In the genomic region with DNA sequence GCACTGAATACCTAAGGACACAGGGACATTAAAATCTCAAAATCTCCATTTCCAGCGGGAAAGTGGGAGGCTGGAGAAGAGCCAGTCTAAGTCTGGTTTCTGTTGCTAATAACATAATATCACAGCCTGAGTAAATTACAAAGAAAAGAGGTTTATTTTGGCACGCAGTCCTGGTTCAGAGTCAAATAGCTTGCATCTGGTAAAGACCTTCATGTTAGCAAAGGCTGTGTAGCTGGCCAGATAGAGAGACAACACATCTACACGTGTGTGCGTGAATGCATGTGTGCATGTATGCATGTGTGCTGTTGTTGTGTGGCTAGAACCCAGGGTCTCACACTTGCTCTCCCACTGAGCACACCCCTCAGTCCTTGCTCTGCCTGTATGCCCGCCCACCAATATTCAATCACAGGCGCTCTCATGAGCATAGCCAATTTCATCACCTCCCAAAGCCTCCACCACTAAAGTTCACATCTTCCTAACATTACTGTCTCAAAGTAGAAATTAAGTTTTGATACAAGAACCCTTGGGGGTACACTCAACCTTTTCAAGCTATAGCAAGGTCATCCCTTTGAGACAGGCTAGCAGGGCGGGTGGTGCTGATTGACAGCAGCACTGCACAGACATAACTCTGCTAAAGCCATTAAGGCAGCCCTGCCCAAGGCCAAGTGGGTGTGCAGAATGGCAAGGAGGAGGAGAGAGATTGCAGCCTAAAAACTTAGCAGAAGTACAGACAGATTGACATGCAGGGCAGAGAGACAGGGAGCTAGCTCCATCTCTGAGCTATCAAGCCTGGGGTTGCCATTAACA, we compare ENCODE assay signal across 10 mouse cellular contexts.
DNase-seq lines count a peak whose midpoint lies in the region; ATAC-seq and TF ChIP-seq lines count a peak whose summit lies in the region.
"Had no signal": no experiment of that assay in that cellular context is flagged by ENCODE, and none has a peak within 500 bp of the region (broad histone marks: within the 10 kb centered on the region; RNA-seq: fewer than 3 reads in every experiment).

No protein-coding gene starts in this region.

- DNase-seq in kidney, adult 18-20 months, result no peak
- no peak for DNase-seq in stomach, postnatal 0 days (ENCODE audit: low spot score)
- no peak for DNase-seq in natural killer cell, adult 2 months (ENCODE audit: low spot score in 2 of 2)
- DNase-seq: cerebellum, adult 2 months had no signal

- H3K9me3 ChIP-seq in kidney, embryonic 14.5 days (ENCODE audit: control insufficient read depth, low read length), result no peaks in the 10 kb centered on the region
- H3K9me3 ChIP-seq in stomach, embryonic 15.5 days, result no peaks in the 10 kb centered on the region
- H3K9me3 ChIP-seq in stomach, postnatal 0 days (ENCODE audit: control insufficient read depth, low read length), result no peaks in the 10 kb centered on the region
- H3K9me3 ChIP-seq in heart, embryonic 15.5 days (replicated peaks), result no peaks in the 10 kb centered on the region
- H3K9me3 ChIP-seq: liver, embryonic 15.5 days had no signal

- WGBS in kidney, embryonic 14.5 days, result 71% methylated on average over 7 of the region's 7 CpGs
- WGBS in stomach, embryonic 15.5 days, result 64% methylated on average over 7 of the region's 7 CpGs
- WGBS in stomach, postnatal 0 days, result 63% methylated on average over 7 of the region's 7 CpGs
- WGBS in heart, embryonic 15.5 days, result 60% methylated on average over 7 of the region's 7 CpGs

- no peak overlapping the region for H3K4me2 ChIP-seq in kidney, embryonic 14.5 days (replicated peaks; ENCODE audit: low read depth, low read length)
- H3K4me2 ChIP-seq in stomach, embryonic 15.5 days, result no peak overlapping the region
- no peak overlapping the region for H3K4me2 ChIP-seq in stomach, postnatal 0 days (replicated peaks; ENCODE audit: low read depth)
- H3K4me2 ChIP-seq in heart, embryonic 15.5 days, result no peak overlapping the region
- H3K4me2 ChIP-seq: liver, embryonic 15.5 days had no signal

- no peaks in the 10 kb centered on the region for H3K36me3 ChIP-seq in kidney, embryonic 14.5 days (ENCODE audit: control insufficient read depth, insufficient read depth, low read length)
- no peaks in the 10 kb centered on the region for H3K36me3 ChIP-seq in stomach, embryonic 15.5 days
- no peaks in the 10 kb centered on the region for H3K36me3 ChIP-seq in stomach, postnatal 0 days (ENCODE audit: control insufficient read depth, insufficient read depth, low read length)
- H3K36me3 ChIP-seq in heart, embryonic 15.5 days, result no peaks in the 10 kb centered on the region
- H3K36me3 ChIP-seq: liver, embryonic 15.5 days had no signal

- peak; percentile 33; the same call in 1 of the 2 replicates for ATAC-seq in kidney, embryonic 14.5 days (ENCODE audit: low FRiP score, low TSS enrichment)
- ATAC-seq in stomach, embryonic 15.5 days (ENCODE audit: insufficient read depth, low FRiP score, low read depth), result no peak
- no peak for ATAC-seq in stomach, postnatal 0 days (ENCODE audit: low FRiP score, low TSS enrichment)
- ATAC-seq in heart, embryonic 15.5 days (replicated peaks; ENCODE audit: insufficient number of reproducible peaks, insufficient read depth, low FRiP score, low read depth), result no peak
- ATAC-seq in megakaryocyte progenitor cell, adult 5-6 weeks (replicated peaks; ENCODE audit: poor library complexity), result no peak

- H3K27me3 ChIP-seq in kidney, embryonic 14.5 days (ENCODE audit: control insufficient read depth, insufficient read depth, low read length), result no peaks in the 10 kb centered on the region
- H3K27me3 ChIP-seq in stomach, embryonic 15.5 days (replicated peaks), result no peaks in the 10 kb centered on the region
- H3K27me3 ChIP-seq in stomach, postnatal 0 days (ENCODE audit: control insufficient read depth, insufficient read depth, low read length), result no peaks in the 10 kb centered on the region
- H3K27me3 ChIP-seq in heart, embryonic 15.5 days, result no peaks in the 10 kb centered on the region
- H3K27me3 ChIP-seq: liver, embryonic 15.5 days had no signal

- no peak for TF ChIP-seq EP300 in stomach, postnatal 0 days (optimal IDR thresholded peaks at IDR 0.05)

- no peak overlapping the region; the same call in 1 of the 2 replicates for H3K27ac ChIP-seq in kidney, embryonic 14.5 days (ENCODE audit: low read depth, low read length)
- peak overlapping the region; percentile 19; the same call in 1 of the 2 replicates for H3K27ac ChIP-seq in stomach, embryonic 15.5 days
- H3K27ac ChIP-seq in stomach, postnatal 0 days (replicated peaks), result no peak overlapping the region
- peak overlapping the region; percentile 31; the same call in 1 of the 2 replicates for H3K27ac ChIP-seq in heart, embryonic 15.5 days
- H3K27ac ChIP-seq: hindbrain, embryonic 14.5 days; liver, embryonic 15.5 days had no signal

- no peak for TF ChIP-seq CTCF in stomach, postnatal 0 days (IDR thresholded peaks at IDR 0.05; ENCODE audit: low read depth)

- peaks cover 21% of the 10 kb centered on the region for H3K4me1 ChIP-seq in kidney, embryonic 14.5 days (ENCODE audit: control insufficient read depth, insufficient read depth, low read length)
- H3K4me1 ChIP-seq in stomach, embryonic 15.5 days, result peaks cover 11% of the 10 kb centered on the region; the same call in 1 of the 2 replicates
- H3K4me1 ChIP-seq in stomach, postnatal 0 days (replicated peaks; ENCODE audit: control insufficient read depth, insufficient read depth), result no peaks in the 10 kb centered on the region
- peaks cover 25% of the 10 kb centered on the region for H3K4me1 ChIP-seq in heart, embryonic 15.5 days (replicated peaks)
- H3K4me1 ChIP-seq: liver, embryonic 15.5 days had no signal

- H3K4me3 ChIP-seq in kidney, embryonic 14.5 days (ENCODE audit: low read length), result no peak overlapping the region
- H3K4me3 ChIP-seq in stomach, embryonic 15.5 days (replicated peaks), result no peak overlapping the region
- H3K4me3 ChIP-seq in stomach, postnatal 0 days (ENCODE audit: low read depth, low read length), result no peak overlapping the region
- no peak overlapping the region for H3K4me3 ChIP-seq in heart, embryonic 15.5 days
- H3K4me3 ChIP-seq: liver, embryonic 15.5 days had no signal

- H3K9ac ChIP-seq in kidney, embryonic 14.5 days (ENCODE audit: low read depth, low read length), result no peak overlapping the region
- no peak overlapping the region for H3K9ac ChIP-seq in stomach, embryonic 15.5 days
- no peak overlapping the region for H3K9ac ChIP-seq in stomach, postnatal 0 days (ENCODE audit: low read length)
- H3K9ac ChIP-seq in heart, embryonic 15.5 days, result no peak overlapping the region
- H3K9ac ChIP-seq: hindbrain, embryonic 14.5 days; liver, embryonic 15.5 days had no signal

Comparison
In these comparisons a context has a peak if more than half of its experiments do, and no peak if none do; other contexts are left out.
1. H3K27ac ChIP-seq: peak in stomach, embryonic 15.5 days (single experiment) and heart, embryonic 15.5 days (single experiment); none in kidney, embryonic 14.5 days (single experiment) and stomach, postnatal 0 days (single experiment).